Mouse (Mus musculus) forebrain, embryonic 13.5 days (tissue): ENCODE measurements around the gene Kdm2a. TPM values are rescaled to one million over a fixed set of nuclear protein-coding genes. Genes with fewer than 3 reads are reported as not detected.

ENCODE experiments used
- ATAC-seq: fragments of 200-750 bp; cut with Nextera tagmentation; 2 replicates; pipeline ENCODE4 v1.8.0; 2017
- H3K27ac ChIP-seq: fragments of 300-500 bp; sonication (generic); 2 replicates; pipeline ENCODE4 v1.5.1; 2015; ENCODE audit warnings: inconsistent platforms, mild to moderate bottlenecking, moderate library complexity
- H3K27me3 ChIP-seq: fragments of 300-500 bp; sonication (generic); 2 replicates; pipeline ENCODE4 v1.6.1; 2015; ENCODE audit warnings: mild to moderate bottlenecking, inconsistent platforms
- H3K36me3 ChIP-seq: fragments of 300-500 bp; sonication (generic); 2 replicates; pipeline ENCODE4 v1.6.1; 2015; ENCODE audit warnings: mild to moderate bottlenecking, inconsistent platforms; ENCODE audit not compliant: poor library complexity, severe bottlenecking
- H3K4me1 ChIP-seq: fragments of 300-500 bp; sonication (generic); 2 replicates; pipeline ENCODE4 v1.6.1; 2015; ENCODE audit warnings: inconsistent platforms
- H3K4me2 ChIP-seq: fragments of 300-500 bp; sonication (generic); 2 replicates; pipeline ENCODE4 v1.6.1; 2015; ENCODE audit warnings: inconsistent platforms, mild to moderate bottlenecking, moderate library complexity
- H3K4me3 ChIP-seq: fragments of 300-500 bp; sonication (generic); 2 replicates; pipeline ENCODE4 v1.5.1; 2015; ENCODE audit warnings: mild to moderate bottlenecking, inconsistent platforms
- H3K9ac ChIP-seq: fragments of 300-500 bp; sonication (generic); 2 replicates; pipeline ENCODE4 v1.6.1; 2015; ENCODE audit warnings: mild to moderate bottlenecking, inconsistent platforms
- H3K9me3 ChIP-seq: fragments of 300-500 bp; sonication (generic); replicated peaks from 2 replicates; pipeline ENCODE4 v1.6.1; 2016; ENCODE audit warnings: inconsistent platforms
- WGBS: fragments of 180-500 bp; shearing (Covaris S2); methylation state at CpG from one replicate; pipeline ENCODE4 v1.1.7; 2015; 5-methylcytosine and 5-hydroxymethylcytosine counted together
- polyA plus RNA-seq: library from polyadenylated mRNA; unstranded; fragments of >200 nt; fragmentation: Nextera tagmentation; extraction: Ambion mirVana; gene quantifications from 2 replicates; pipeline ENCODE4 v1.2.1, GENCODE M21; 2015

Kdm2a gene
- polyA plus RNA-seq, 1 experiment from 2014 or later: 38.8 TPM

DNA sequence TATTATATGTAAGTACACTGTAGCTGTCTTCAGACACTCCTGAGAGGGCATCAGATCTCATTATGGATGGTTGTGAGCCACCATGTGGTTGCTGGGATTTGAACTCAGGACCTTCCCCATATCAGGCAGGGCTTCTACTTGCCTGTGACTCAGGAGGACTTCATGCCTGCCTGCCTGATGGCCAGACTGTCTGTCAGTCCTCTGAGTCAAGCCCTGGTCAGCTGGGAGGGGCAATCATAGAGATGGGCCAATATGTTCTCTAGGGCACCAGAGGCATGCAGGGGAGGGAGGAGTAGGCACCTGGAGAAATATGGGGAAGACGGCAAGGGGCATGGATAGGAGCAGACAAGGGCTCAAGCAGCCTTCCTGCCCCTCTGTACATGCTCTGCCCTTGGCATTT is 36.9 kb upstream of the Kdm2a start:
- H3K4me2 ChIP-seq: no peak overlapping the region
- WGBS: 88% methylated on average over 1 of the region's 1 CpGs
- H3K4me1 ChIP-seq: peaks cover 12% of the 10 kb centered on the region
- no peaks in the 10 kb centered on the region for H3K9me3 ChIP-seq
- H3K27me3 ChIP-seq: peaks cover 18% of the 10 kb centered on the region
- ATAC-seq: no peak
- no peak overlapping the region for H3K4me3 ChIP-seq
- no peak overlapping the region for H3K9ac ChIP-seq
- H3K27ac ChIP-seq: no peak overlapping the region
- no peaks in the 10 kb centered on the region for H3K36me3 ChIP-seq

DNA sequence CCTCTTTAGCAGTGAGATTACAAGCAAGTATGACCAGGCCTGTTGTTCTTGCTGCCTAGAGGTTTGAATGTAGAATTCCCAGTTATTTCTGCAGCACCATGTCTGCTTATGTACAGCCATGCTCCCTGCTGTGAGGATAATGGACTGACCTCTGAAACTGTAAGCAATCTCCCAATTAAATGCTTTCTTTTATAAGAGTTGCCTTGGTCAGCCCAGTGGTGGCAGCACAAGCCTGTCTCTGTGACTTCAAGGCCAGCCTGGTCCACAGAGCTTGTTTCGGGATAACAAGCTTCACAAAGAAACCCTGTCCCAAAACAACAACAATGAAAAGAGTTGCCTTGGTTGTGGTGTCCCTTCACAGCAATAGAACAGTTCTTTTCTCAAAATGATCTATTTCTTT is 35.7 kb upstream of the Kdm2a start:
- no peak overlapping the region for H3K4me2 ChIP-seq
- no peak overlapping the region for H3K9ac ChIP-seq
- H3K36me3 ChIP-seq: no peaks in the 10 kb centered on the region
- no peak overlapping the region for H3K27ac ChIP-seq
- H3K4me1 ChIP-seq: no peaks in the 10 kb centered on the region
- H3K9me3 ChIP-seq: no peaks in the 10 kb centered on the region
- ATAC-seq: no peak
- H3K4me3 ChIP-seq: no peak overlapping the region
- 69% methylated on average over 1 of the region's 1 CpGs for WGBS
- H3K27me3 ChIP-seq: 0 out of 2 replicates have a peak, but pooled peaks cover 6% of the 10 kb centered on the region

DNA sequence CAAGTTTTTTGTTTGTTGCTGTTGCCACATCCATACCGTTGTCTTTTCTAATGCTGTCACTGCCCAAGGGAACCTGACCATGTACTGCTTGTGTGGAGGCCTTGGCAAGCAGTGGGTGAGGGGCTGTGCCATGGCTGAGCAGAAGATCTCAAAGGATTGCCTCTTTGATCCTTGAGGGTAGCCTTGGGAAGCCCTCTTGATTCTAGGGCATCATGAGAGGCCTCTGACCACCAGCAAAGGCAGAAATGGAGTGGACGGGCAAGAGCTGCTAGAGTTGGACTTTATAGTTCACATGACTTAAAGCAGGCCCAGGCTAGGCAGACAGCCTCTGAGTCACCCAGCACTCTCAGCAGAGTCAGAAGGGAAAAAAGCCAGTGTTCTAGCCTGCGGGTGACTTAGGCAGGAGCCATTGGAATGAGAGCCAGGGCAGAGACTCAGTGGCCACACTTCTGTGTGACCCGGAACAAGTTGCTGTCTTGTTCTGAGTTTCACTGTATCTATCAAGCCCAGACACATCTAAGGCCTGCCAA is 32.1 kb upstream of the Kdm2a start:
- no peak overlapping the region for H3K4me3 ChIP-seq
- H3K9me3 ChIP-seq: no peaks in the 10 kb centered on the region
- H3K4me2 ChIP-seq: no peak overlapping the region
- H3K4me1 ChIP-seq: no peaks in the 10 kb centered on the region
- H3K27me3 ChIP-seq: no peaks in the 10 kb centered on the region
- H3K36me3 ChIP-seq: no peaks in the 10 kb centered on the region
- no peak for ATAC-seq
- H3K27ac ChIP-seq: no peak overlapping the region
- no peak overlapping the region for H3K9ac ChIP-seq
- 93% methylated on average over 4 of the region's 4 CpGs for WGBS

GRCm38 (mm10) chr19:4425610-4426366 is 27.7 kb upstream of the Kdm2a start:
- Histone ChIP-seq H3K9me3 (no peaks in the 10 kb centered on the region), H3K4me1 (no peaks in the 10 kb centered on the region), H3K9ac (no peak overlapping the region), H3K27ac (no peak overlapping the region), H3K4me2 (no peak overlapping the region), H3K27me3 (no peaks in the 10 kb centered on the region), H3K36me3 (no peaks in the 10 kb centered on the region), H3K4me3 (no peak overlapping the region)
- ATAC-seq: no peak
- 76% methylated on average over 19 of the region's 19 CpGs for WGBS

DNA sequence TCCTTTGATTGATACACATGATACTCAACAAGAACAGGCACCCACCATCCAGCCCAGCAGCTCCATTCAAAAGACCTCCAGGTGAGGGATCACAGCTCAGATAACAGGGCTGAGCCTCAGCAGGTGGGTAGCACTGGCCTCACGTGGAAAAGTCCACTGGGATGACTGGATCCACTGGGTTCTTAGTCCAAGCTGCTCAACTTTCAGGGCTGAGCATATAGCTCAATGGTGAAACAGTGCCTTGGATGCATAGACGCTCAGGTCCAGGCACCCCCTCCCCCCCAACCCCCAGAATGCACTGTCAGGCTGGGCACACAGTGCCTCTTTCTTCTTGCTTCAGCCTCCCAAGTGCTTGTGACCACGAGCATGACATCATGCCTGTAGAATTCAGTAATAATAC is 24.9 kb upstream of the Kdm2a start:
- no peaks in the 10 kb centered on the region for H3K9me3 ChIP-seq
- no peak overlapping the region for H3K4me2 ChIP-seq
- no peak overlapping the region for H3K9ac ChIP-seq
- no peak for ATAC-seq
- H3K36me3 ChIP-seq: no peaks in the 10 kb centered on the region
- no peak overlapping the region for H3K27ac ChIP-seq
- no peak overlapping the region for H3K4me3 ChIP-seq
- H3K27me3 ChIP-seq: no peaks in the 10 kb centered on the region
- 70% methylated on average over 3 of the region's 3 CpGs for WGBS
- H3K4me1 ChIP-seq: no peaks in the 10 kb centered on the region

DNA sequence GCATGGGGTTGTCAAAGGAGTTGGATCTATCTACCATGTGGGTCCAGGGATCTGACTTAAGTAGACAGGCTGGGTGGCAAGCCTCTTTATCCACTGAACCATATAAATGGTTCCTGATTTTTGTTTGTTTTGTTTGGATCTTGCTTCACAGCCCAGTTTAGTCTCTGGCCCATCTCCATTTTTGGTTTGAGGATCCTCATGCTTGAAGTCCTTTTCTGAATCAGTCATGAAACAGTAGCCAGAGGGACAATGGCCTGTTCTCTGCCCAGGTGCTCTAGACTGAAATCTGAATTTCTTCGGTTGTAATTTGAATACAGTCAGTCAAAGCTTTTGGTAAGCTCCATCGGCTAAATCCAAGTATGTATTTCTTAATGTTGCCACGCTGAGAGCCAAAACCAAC is 24.5 kb upstream of the Kdm2a start:
- H3K9ac ChIP-seq: no peak overlapping the region
- no peak overlapping the region for H3K27ac ChIP-seq
- no peaks in the 10 kb centered on the region for H3K4me1 ChIP-seq
- no peak overlapping the region for H3K4me2 ChIP-seq
- no peak overlapping the region for H3K4me3 ChIP-seq
- 94% methylated on average over 3 of the region's 3 CpGs for WGBS
- no peaks in the 10 kb centered on the region for H3K36me3 ChIP-seq
- ATAC-seq: no peak
- H3K9me3 ChIP-seq: no peaks in the 10 kb centered on the region
- H3K27me3 ChIP-seq: no peaks in the 10 kb centered on the region

GRCm38 (mm10) chr19:4420153-4420910 is 22.2 kb upstream of the Kdm2a start:
- H3K4me2 ChIP-seq: no peak overlapping the region
- no peak for ATAC-seq
- no peaks in the 10 kb centered on the region for H3K27me3 ChIP-seq
- H3K27ac ChIP-seq: no peak overlapping the region
- H3K9ac ChIP-seq: no peak overlapping the region
- 92% methylated on average over 8 of the region's 8 CpGs for WGBS
- no peaks in the 10 kb centered on the region for H3K36me3 ChIP-seq
- no peak overlapping the region for H3K4me3 ChIP-seq
- no peaks in the 10 kb centered on the region for H3K4me1 ChIP-seq
- no peaks in the 10 kb centered on the region for H3K9me3 ChIP-seq

GRCm38 (mm10) chr19:4419711-4420110 is 21.6 kb upstream of the Kdm2a start:
- H3K27ac ChIP-seq: no peak overlapping the region
- no peaks in the 10 kb centered on the region for H3K9me3 ChIP-seq
- WGBS: 96% methylated on average over 5 of the region's 5 CpGs
- H3K9ac ChIP-seq: no peak overlapping the region
- no peaks in the 10 kb centered on the region for H3K27me3 ChIP-seq
- H3K4me3 ChIP-seq: no peak overlapping the region
- ATAC-seq: no peak
- no peak overlapping the region for H3K4me2 ChIP-seq
- no peaks in the 10 kb centered on the region for H3K36me3 ChIP-seq
- no peaks in the 10 kb centered on the region for H3K4me1 ChIP-seq

GRCm38 (mm10) chr19:4417713-4418112 is 19.6 kb upstream of the Kdm2a start:
- no peak overlapping the region for H3K9ac ChIP-seq
- no peak overlapping the region for H3K4me2 ChIP-seq
- H3K36me3 ChIP-seq: no peaks in the 10 kb centered on the region
- no peak overlapping the region for H3K4me3 ChIP-seq
- H3K9me3 ChIP-seq: no peaks in the 10 kb centered on the region
- no peak overlapping the region for H3K27ac ChIP-seq
- no peaks in the 10 kb centered on the region for H3K4me1 ChIP-seq
- H3K27me3 ChIP-seq: no peaks in the 10 kb centered on the region
- no peak for ATAC-seq

- Histone ChIP-seq H3K27ac (no peak overlapping the region), H3K9me3 (no peaks in the 10 kb centered on the region), H3K4me2 (no peak overlapping the region), H3K4me3 (no peak overlapping the region), H3K4me1 (no peaks in the 10 kb centered on the region), H3K9ac (no peak overlapping the region), H3K36me3 (no peaks in the 10 kb centered on the region), H3K27me3 (no peaks in the 10 kb centered on the region)
- ATAC-seq: no peak
- WGBS: 0% methylated on average over 1 of the region's 1 CpGs
Observed at GRCm38 (mm10) chr19:4417183-4417582, 19.1 kb upstream of the Kdm2a start.

DNA sequence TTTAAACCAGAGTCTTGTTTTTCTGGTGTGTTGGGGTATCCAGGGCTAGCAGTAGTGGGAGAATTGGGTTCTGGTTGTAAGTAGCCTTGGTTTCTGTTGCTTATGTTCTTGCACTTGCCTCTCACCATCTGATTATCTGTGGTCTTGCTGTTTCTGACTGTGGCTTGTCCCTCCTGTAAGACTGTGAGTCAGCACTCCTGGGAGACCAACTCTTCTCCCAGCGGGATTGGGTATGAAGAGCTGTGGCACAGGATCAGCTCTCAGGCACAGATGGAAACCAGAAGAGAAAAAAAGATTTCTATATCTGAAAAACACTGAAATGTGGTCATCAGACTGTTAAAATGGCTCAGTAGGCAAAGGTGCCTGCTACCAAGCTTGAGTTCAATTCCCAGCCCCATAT is 16.5 kb upstream of the Kdm2a start:
- ATAC-seq: no peak
- Histone ChIP-seq H3K9ac (no peak overlapping the region), H3K27me3 (no peaks in the 10 kb centered on the region; the same call in 1 of the 2 replicates), H3K4me2 (no peak overlapping the region), H3K4me1 (no peaks in the 10 kb centered on the region), H3K9me3 (no peaks in the 10 kb centered on the region), H3K36me3 (no peaks in the 10 kb centered on the region), H3K4me3 (no peak overlapping the region), H3K27ac (no peak overlapping the region)
- WGBS: 84% methylated on average over 1 of the region's 1 CpGs

DNA sequence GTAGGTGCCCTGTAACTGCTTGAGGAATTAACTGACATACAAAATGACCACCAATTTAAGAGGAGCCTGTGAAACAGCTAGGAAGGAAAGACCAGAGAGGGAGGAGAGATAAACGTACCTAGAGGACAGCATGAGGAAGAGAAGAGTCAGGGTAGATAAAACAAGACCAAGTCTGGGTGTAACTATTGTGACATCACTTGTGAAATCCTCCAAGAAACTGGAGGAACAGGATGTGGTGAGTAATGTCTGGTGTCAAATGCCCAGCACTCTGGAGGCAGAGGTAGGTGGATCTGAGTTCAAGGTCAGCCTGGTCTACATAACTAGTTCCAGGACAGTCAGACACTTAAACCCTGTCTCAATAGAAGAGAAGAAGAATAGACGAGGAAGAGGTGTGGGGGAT is 11.0 kb upstream of the Kdm2a start:
- H3K27ac ChIP-seq: no peak overlapping the region
- no peaks in the 10 kb centered on the region for H3K9me3 ChIP-seq
- H3K9ac ChIP-seq: no peak overlapping the region
- H3K4me1 ChIP-seq: no peaks in the 10 kb centered on the region
- no peak for ATAC-seq
- WGBS: 62% methylated on average over 2 of the region's 2 CpGs
- H3K4me2 ChIP-seq: no peak overlapping the region
- H3K27me3 ChIP-seq: no peaks in the 10 kb centered on the region; the same call in 1 of the 2 replicates
- H3K4me3 ChIP-seq: no peak overlapping the region
- no peaks in the 10 kb centered on the region for H3K36me3 ChIP-seq
